Mouse (Mus musculus) liver, embryonic 11.5 days (tissue): ENCODE results near the gene Limk2. TPM values are rescaled to one million over a fixed set of nuclear protein-coding genes. Genes with fewer than 3 reads are reported as not detected.

Source experiments
- ATAC-seq: fragments of 200-750 bp; cut with Nextera tagmentation; replicated peaks from 2 replicates; pipeline ENCODE4 v1.8.0; 2017; ENCODE audit warnings: moderate number of reproducible peaks, mild to moderate bottlenecking, moderate TSS enrichment, moderate library complexity; ENCODE audit not compliant: low FRiP score
- DNase-seq: peaks from one replicate; pipeline ENCODE4 v3.0.0-alpha.2; 2017; ENCODE audit warnings: low spot score
- H3K27ac ChIP-seq: fragments of 300-500 bp; sonication (generic); 2 replicates; pipeline ENCODE4 v1.5.1; 2014; ENCODE audit warnings: mild to moderate bottlenecking, low read depth, low read length, control low read depth
- H3K27me3 ChIP-seq: fragments of 300-500 bp; sonication (generic); replicated peaks from 2 replicates; pipeline ENCODE4 v1.6.1; 2014; ENCODE audit warnings: low read length, mixed read lengths; ENCODE audit not compliant: control insufficient read depth, insufficient read depth
- H3K36me3 ChIP-seq: fragments of 300-500 bp; sonication (generic); 2 replicates; pipeline ENCODE4 v1.6.1; 2014; ENCODE audit warnings: mild to moderate bottlenecking, low read length, moderate library complexity, mixed read lengths; ENCODE audit not compliant: control insufficient read depth, insufficient read depth
- H3K4me1 ChIP-seq: fragments of 300-500 bp; sonication (generic); replicated peaks from 2 replicates; pipeline ENCODE4 v1.6.1; 2014; ENCODE audit warnings: low read length, mixed read lengths; ENCODE audit not compliant: control insufficient read depth, insufficient read depth
- H3K4me2 ChIP-seq: fragments of 300-500 bp; sonication (generic); 2 replicates; pipeline ENCODE4 v1.6.1; 2014; ENCODE audit warnings: mild to moderate bottlenecking, control low read depth, moderate library complexity
- H3K4me3 ChIP-seq: fragments of 300-500 bp; sonication (generic); 2 replicates; pipeline ENCODE4 v1.5.1; 2014; ENCODE audit warnings: low read depth, low read length, control low read depth
- H3K9ac ChIP-seq: fragments of 300-500 bp; sonication (generic); 2 replicates; pipeline ENCODE4 v1.6.1; 2014; ENCODE audit warnings: low read depth, low read length, control low read depth
- H3K9me3 ChIP-seq: fragments of 300-500 bp; sonication (generic); 2 replicates; pipeline ENCODE4 v1.6.1; 2016; ENCODE audit warnings: low read length, inconsistent platforms, mixed read lengths; ENCODE audit not compliant: control insufficient read depth
- WGBS: fragments of 180-500 bp; shearing (Covaris S2); extraction: QIAGEN DNeasy Blood & Tissue Kit; methylation state at CpG from one replicate; pipeline ENCODE4 v1.1.7; 2014; 5-methylcytosine and 5-hydroxymethylcytosine counted together
- polyA plus RNA-seq: library from polyadenylated mRNA; unstranded; fragments of >200 nt; fragmentation: Nextera tagmentation; extraction: Ambion mirVana; gene quantifications from 2 replicates; pipeline ENCODE4 v1.2.1, GENCODE M21; 2014

Limk2 gene
- polyA plus RNA-seq, 1 experiment from 2014 or later, result 37.7 TPM

GRCm38 (mm10) chr11:3298813-3299185, 110.2 kb downstream of the Limk2 start:
- Histone ChIP-seq H3K4me2 (no peak overlapping the region), H3K27me3 (no peaks in the 10 kb centered on the region), H3K9me3 (no peaks in the 10 kb centered on the region), H3K27ac (no peak overlapping the region), H3K4me1 (peaks cover 22% of the 10 kb centered on the region), H3K4me3 (no peak overlapping the region), H3K9ac (no peak overlapping the region), H3K36me3 (peaks cover 74% of the 10 kb centered on the region)
- WGBS, result 93% methylated on average over 14 of the region's 14 CpGs
- DNase-seq (no peak), ATAC-seq (no peak)

GRCm38 (mm10) chr11:3297871-3298812, 110.8 kb downstream of the Limk2 start:
- DNase-seq (no peak), ATAC-seq (no peak)
- Histone ChIP-seq H3K36me3 (peaks cover 77% of the 10 kb centered on the region), H3K4me3 (no peak overlapping the region), H3K4me1 (peaks cover 29% of the 10 kb centered on the region), H3K4me2 (no peak overlapping the region), H3K27me3 (no peaks in the 10 kb centered on the region), H3K27ac (no peak overlapping the region), H3K9ac (no peak overlapping the region), H3K9me3 (no peaks in the 10 kb centered on the region)
- WGBS, result 79% methylated on average over 10 of the region's 10 CpGs

GRCm38 (mm10) chr11:3296056-3296455, 112.9 kb downstream of the Limk2 start:
- WGBS, result 69% methylated on average over 5 of the region's 5 CpGs
- H3K9ac ChIP-seq, result no peak overlapping the region; the same call in 1 of the 2 replicates
- H3K4me3 ChIP-seq, result peak overlapping the region; percentile 17; the same call in 1 of the 2 replicates
- ATAC-seq (no peak), DNase-seq (no peak)
- H3K27ac ChIP-seq, result no peak overlapping the region
- H3K9me3 ChIP-seq, result no peaks in the 10 kb centered on the region; the same call in 1 of the 2 replicates
- H3K4me1 ChIP-seq, result peaks cover 35% of the 10 kb centered on the region
- peaks cover 70% of the 10 kb centered on the region for H3K36me3 ChIP-seq
- no peaks in the 10 kb centered on the region for H3K27me3 ChIP-seq
- H3K4me2 ChIP-seq, result no peak overlapping the region

GRCm38 (mm10) chr11:3294641-3295040, 114.3 kb downstream of the Limk2 start:
- ATAC-seq (no peak), DNase-seq (no peak)
- H3K9me3 ChIP-seq, result no peaks in the 10 kb centered on the region; the same call in 1 of the 2 replicates
- H3K4me3 ChIP-seq, result peak overlapping the region; percentile 2; the same call in 1 of the 2 replicates
- H3K4me1 ChIP-seq, result peaks cover 35% of the 10 kb centered on the region
- H3K36me3 ChIP-seq, result peaks cover 63% of the 10 kb centered on the region
- H3K27me3 ChIP-seq, result no peaks in the 10 kb centered on the region
- WGBS, result 87% methylated on average over 2 of the region's 2 CpGs
- H3K9ac ChIP-seq, result peak overlapping the region; percentile 5; the same call in 1 of the 2 replicates
- H3K27ac ChIP-seq, result no peak overlapping the region; the same call in 1 of the 2 replicates
- peak overlapping the region; percentile 100 for H3K4me2 ChIP-seq

Other genes with a start within 250 kb of the Limk2 start
- gene Sfi1, start 215.7 kb downstream of the Limk2 start, polyA plus RNA-seq, result 8.6 and 10.9 TPM in 2 replicates
- gene Eif4enif1, start 206.8 kb downstream of the Limk2 start, polyA plus RNA-seq, result 58.3 and 61.3 TPM in 2 replicates
- gene Drg1, start 142.8 kb downstream of the Limk2 start, polyA plus RNA-seq, result 249 and 261 TPM in 2 replicates
- 42.8 and 44.2 TPM in 2 replicates for gene Patz1, start 120.3 kb downstream of the Limk2 start, polyA plus RNA-seq
- 3.5 and 3.8 TPM in 2 replicates for gene Pik3ip1, start 78.8 kb downstream of the Limk2 start, polyA plus RNA-seq
- 20.6 and 22.2 TPM in 2 replicates for gene Rnf185, start 43.2 kb upstream of the Limk2 start, polyA plus RNA-seq
- 0.27 TPM in 2 replicates for gene Pla2g3, start 79.1 kb upstream of the Limk2 start, polyA plus RNA-seq
- gene Inpp5j, start 95.6 kb upstream of the Limk2 start, polyA plus RNA-seq, result 0.45 and 0.52 TPM in 2 replicates
- 27.9 and 35.9 TPM in 2 replicates for gene Selenom, start 105.5 kb upstream of the Limk2 start, polyA plus RNA-seq
- 27.0 and 29.3 TPM in 2 replicates for gene Smtn, start 131.4 kb upstream of the Limk2 start, polyA plus RNA-seq
- gene Morc2a, start 240.0 kb upstream of the Limk2 start, polyA plus RNA-seq, result 19.3 and 19.8 TPM in 2 replicates